Mouse (Mus musculus) CD4-positive, CD25-positive, alpha-beta regulatory T cell (primary cell): ENCODE measurements around the gene Gm21828. TPM values are rescaled to one million over a fixed set of nuclear protein-coding genes. Genes with fewer than 3 reads are reported as not detected.

Experiments
- polyA plus RNA-seq: library from polyadenylated mRNA; unstranded; fragments of 100-300 nt; shearing (Covaris generic); gene quantifications from one replicate; pipeline ENCODE4 v1.2.1, GENCODE M21; 2017

The Gm21828 gene
- polyA plus RNA-seq: not detected

GRCm38 (mm10) chrY:13223828-13224227 lies at the start of gene Gm21828:
Gm21828 (minus strand) TSS chrY:13223928.

GRCm38 (mm10) chrY:13252091-13252490 lies 28.4 kb upstream of the Gm21828 start, which contains the start of the genes Gm21440 and Gm21454:
Gm21440 (plus strand) TSS chrY:13252391.
Gm21454 (plus strand) TSS chrY:13252442.

Other genes with a start within 250 kb of the Gm21828 start
- gene Gm20807, start 181.0 kb downstream of the Gm21828 start, polyA plus RNA-seq: not detected
- not detected for gene Gm21891, start 90.4 kb downstream of the Gm21828 start, polyA plus RNA-seq
- gene Gm21425, start 62.0 kb downstream of the Gm21828 start, polyA plus RNA-seq: not detected
- not detected for gene Gm21440, start 28.5 kb upstream of the Gm21828 start, polyA plus RNA-seq
- not detected for gene Gm21454, start 28.5 kb upstream of the Gm21828 start, polyA plus RNA-seq
- gene Gm21725, start 125.1 kb upstream of the Gm21828 start, polyA plus RNA-seq: not detected
- gene Gm21866, start 241.7 kb upstream of the Gm21828 start, polyA plus RNA-seq: not detected